Mouse (Mus musculus) MEL (cell line): ENCODE results near the gene Gon7.

ENCODE experiments used
- CHD2 ChIP-seq: IDR thresholded peaks from 2 replicates; pipeline ENCODE4 v1.6.1; 2011; ENCODE audit warnings: low read length, improper control_type of control experiment
- CTCF ChIP-seq, 3 experiments: IDR thresholded peaks in 2 of 3; conservative IDR thresholded peaks in 1 of 3; 2 replicates each; pipeline ENCODE4 v1.5.1; 2011 to 2012; ENCODE audit warnings: low read length in 3 of 3, low read depth in 2 of 3, mild to moderate bottlenecking in 2 of 3, improper control_type of control experiment in 1 of 3, inconsistent platforms in 1 of 3, mixed read lengths in 1 of 3, moderate library complexity in 1 of 3; ENCODE audit not compliant: control insufficient read depth in 1 of 3, insufficient read depth in 1 of 3, poor library complexity in 1 of 3, severe bottlenecking in 1 of 3
- MAZ ChIP-seq: IDR thresholded peaks from 2 replicates; pipeline ENCODE4 v1.6.1; 2012; ENCODE audit warnings: low read depth, mild to moderate bottlenecking, inconsistent platforms, low read length, improper control_type of control experiment
- POLR2A ChIP-seq, 2 experiments: IDR thresholded peaks; 2 replicates each; pipeline ENCODE4 v1.6.1; 2011 to 2012; ENCODE audit warnings: low read length in 2 of 2, mild to moderate bottlenecking in 2 of 2, control low read depth in 1 of 2, improper control_type of control experiment in 1 of 2, low read depth in 1 of 2, moderate library complexity in 1 of 2; ENCODE audit not compliant: control insufficient read depth in 1 of 2, insufficient read depth in 1 of 2, poor library complexity in 1 of 2
- TAL1 ChIP-seq: IDR thresholded peaks from 2 replicates; pipeline ENCODE4 v1.6.1; 2012; ENCODE audit warnings: mild to moderate bottlenecking, inconsistent platforms, low read length, moderate library complexity, mixed read lengths

GRCm38 (mm10) chr12:102799528-102799927, 41.9 kb upstream of the Gon7 start:
- TF ChIP-seq TAL1 (peak; percentile 43; the same call in 1 of the 2 replicates), POLR2A (IDR thresholded peaks at IDR 0.05; ENCODE audit: control insufficient read depth in 1 of 2, insufficient read depth in 1 of 2, low read depth in 1 of 2, low read length in 2 of 2, poor library complexity in 1 of 2) (no peak), CHD2 (no peak), MAZ (no peak), CTCF (IDR thresholded peaks at IDR 0.05 in 2 of 3, conservative IDR thresholded peaks at IDR 0.05 in 1 of 3; ENCODE audit: control insufficient read depth in 1 of 3, insufficient read depth in 1 of 3, low read depth in 2 of 3, low read length in 3 of 3, poor library complexity in 1 of 3, severe bottlenecking in 1 of 3) (no peak)
